Mouse (Mus musculus) cerebellum, postnatal 10 days (tissue): ENCODE data around the gene Apon.
"Not testable (repeated sequence)": the region's sequence is repeated elsewhere in the genome, so short reads cannot be mapped to it uniquely, and the experiment has no call there.

Experiments used
- DNase-seq, 2 experiments: peaks; one replicate each; pipeline ENCODE4 v3.0.0; 2021; ENCODE audit warnings: mixed read lengths in 2 of 2

Gene Apon

GRCm38 (mm10) chr10:128236321-128236720, 17.6 kb upstream of the Apon start:
- no peak for DNase-seq

- peak; percentile 51 to 55 for DNase-seq
Measured at GRCm38 (mm10) chr10:128237807-128238480, 16.0 kb upstream of the Apon start.

- DNase-seq, result no peak
Measured at GRCm38 (mm10) chr10:128239140-128239539, 14.8 kb upstream of the Apon start.

- DNase-seq, result no peak
Measured at GRCm38 (mm10) chr10:128240131-128240530, 13.8 kb upstream of the Apon start.

GRCm38 (mm10) chr10:128243252-128243651, 10.6 kb upstream of the Apon start:
- no peak for DNase-seq

- no peak for DNase-seq
Measured at GRCm38 (mm10) chr10:128244121-128244520, 9.8 kb upstream of the Apon start.

GRCm38 (mm10) chr10:128247020-128247732, 6.7 kb upstream of the Apon start:
- no peak for DNase-seq

- DNase-seq, result no peak
Measured at GRCm38 (mm10) chr10:128250565-128250964, 3.3 kb upstream of the Apon start.

- DNase-seq, result no peak
Measured at GRCm38 (mm10) chr10:128255925-128256324, 2.0 kb downstream of the Apon start.

- DNase-seq, result no peak
Measured at GRCm38 (mm10) chr10:128256328-128256727, 2.4 kb downstream of the Apon start.

- no peak for DNase-seq
Measured at GRCm38 (mm10) chr10:128258953-128259352, 5.1 kb downstream of the Apon start.

GRCm38 (mm10) chr10:128259946-128260345, 6.0 kb downstream of the Apon start:
- no peak for DNase-seq

- DNase-seq, result not testable (repeated sequence)
Measured at GRCm38 (mm10) chr10:128260376-128260775, 6.5 kb downstream of the Apon start.

GRCm38 (mm10) chr10:128262300-128262699, 8.4 kb downstream of the Apon start:
- no peak for DNase-seq

GRCm38 (mm10) chr10:128263393-128264310, 9.8 kb downstream of the Apon start:
- DNase-seq, result no peak

- no peak for DNase-seq
Measured at GRCm38 (mm10) chr10:128268371-128268770, 14.5 kb downstream of the Apon start, which contains the start of gene Apof. Gene Apof (plus strand): TSS chr10:128268671.

- no peak for DNase-seq
Measured at GRCm38 (mm10) chr10:128269206-128269910, 15.5 kb downstream of the Apon start.

- peak; percentile 97 to 98 for DNase-seq
Measured at GRCm38 (mm10) chr10:128270287-128270841, 16.5 kb downstream of the Apon start, which contains the start of gene Stat2. Gene Stat2 (plus strand): TSS chr10:128270559.

GRCm38 (mm10) chr10:128270866-128271265, 17.0 kb downstream of the Apon start:
- peak; percentile 37 to 39 for DNase-seq

- DNase-seq, result peak; percentile 35 to 49
Measured at GRCm38 (mm10) chr10:128271883-128272282, 18.0 kb downstream of the Apon start.

GRCm38 (mm10) chr10:128272819-128273439, 19.0 kb downstream of the Apon start:
- not testable (repeated sequence) for DNase-seq

- DNase-seq, result not testable (repeated sequence)
Measured at GRCm38 (mm10) chr10:128275374-128275773, 21.5 kb downstream of the Apon start.
